Mouse (Mus musculus): ENCODE measurements around the gene Sh2d1b2.

The Sh2d1b2 gene

DNA sequence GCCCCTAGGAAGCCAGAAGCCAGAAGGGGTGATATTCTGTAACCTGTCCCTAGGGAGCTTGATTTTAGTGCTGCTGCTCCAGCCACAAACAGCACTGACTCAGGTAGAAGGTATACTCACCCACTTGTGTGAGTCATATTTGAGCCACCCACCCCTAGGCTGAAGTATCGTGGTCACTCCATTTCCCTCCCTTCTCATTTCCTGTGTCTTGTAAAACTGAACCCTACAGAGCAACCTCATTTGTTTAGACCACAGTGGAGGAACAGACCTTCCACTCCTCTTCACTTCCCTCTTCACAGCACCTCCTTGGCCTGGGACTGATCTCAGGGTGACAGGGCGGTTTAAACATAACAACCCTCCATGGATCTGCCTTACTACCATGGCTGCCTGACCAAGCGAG, 44.5 kb downstream of the Sh2d1b2 start, which contains the start of gene Sh2d1b1:
TSS of gene Sh2d1b1 (plus strand) at position 305 of the 400 bp plus-strand sequence.
- no peak for DNase-seq (ENCODE audit: low spot score in 2 of 2)

DNA sequence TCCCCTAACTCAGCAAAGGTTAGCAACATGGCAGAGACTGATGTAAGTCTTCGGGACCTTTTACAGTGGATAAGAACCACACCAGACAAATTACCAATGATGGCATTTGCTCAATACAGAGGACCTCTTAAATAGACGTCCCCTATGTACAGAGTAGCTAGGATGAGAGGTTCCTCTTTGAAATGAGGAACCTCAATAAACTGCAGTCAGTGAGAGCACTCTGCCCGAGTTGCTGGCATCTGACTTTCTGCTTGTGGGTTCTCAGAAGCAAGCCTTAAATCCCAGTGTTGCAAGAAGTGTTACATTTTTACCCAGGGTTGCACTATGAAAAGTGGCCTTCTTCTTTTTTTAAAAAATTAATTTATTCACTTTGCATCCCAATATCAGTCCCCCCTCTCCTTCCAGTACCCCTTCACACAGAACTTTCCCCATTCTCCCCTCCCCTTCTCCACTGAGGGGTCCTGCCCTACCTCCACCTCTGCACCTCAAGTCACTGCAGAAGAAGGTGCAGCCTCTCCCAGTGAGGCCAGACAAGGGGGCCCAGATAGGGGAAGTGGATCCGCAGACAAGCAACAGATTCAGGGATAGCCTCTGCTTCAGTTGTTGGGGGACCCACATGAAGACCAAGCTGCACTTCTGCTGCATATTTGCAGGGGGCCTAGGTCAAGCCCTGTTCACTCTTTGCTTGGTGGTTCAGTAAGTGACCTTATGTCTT, 50.0 kb downstream of the Sh2d1b2 start:
- DNase-seq (ENCODE audit: low spot score in 2 of 2): no peak

DNA sequence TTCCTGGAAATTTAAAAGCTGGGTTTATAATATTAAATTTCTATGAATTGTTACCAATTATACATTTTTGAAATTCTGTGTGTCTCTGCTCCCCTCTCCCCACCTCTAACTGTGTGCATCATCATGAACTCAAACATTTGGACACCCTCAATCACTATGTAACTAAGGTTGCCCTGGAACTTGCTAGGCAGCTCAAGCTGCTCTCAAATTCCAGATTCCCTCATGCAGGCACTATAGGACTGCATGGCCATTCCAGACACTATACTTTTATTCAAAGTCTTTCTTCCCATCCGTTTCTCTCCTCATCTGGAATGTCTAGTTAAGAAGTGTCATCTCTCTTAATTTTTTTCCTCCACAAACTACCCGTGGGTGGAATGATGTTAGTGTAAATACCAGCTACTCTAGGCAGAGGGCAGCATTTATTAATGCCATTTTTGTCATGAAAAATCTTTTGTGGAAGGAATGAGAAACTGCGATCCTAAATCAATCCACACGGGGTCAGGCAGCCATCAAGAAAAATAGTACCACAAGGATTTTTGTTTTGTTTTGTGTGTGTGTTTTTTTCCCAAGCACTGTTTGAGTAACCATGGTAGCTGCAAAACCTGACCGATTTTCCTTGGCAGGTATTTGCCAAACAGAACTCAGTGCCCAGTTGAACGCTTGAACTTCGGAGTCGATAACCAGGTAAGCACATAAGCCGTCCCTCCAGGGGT, 59.8 kb downstream of the Sh2d1b2 start:
- DNase-seq (ENCODE audit: low spot score in 2 of 2): no peak

DNA sequence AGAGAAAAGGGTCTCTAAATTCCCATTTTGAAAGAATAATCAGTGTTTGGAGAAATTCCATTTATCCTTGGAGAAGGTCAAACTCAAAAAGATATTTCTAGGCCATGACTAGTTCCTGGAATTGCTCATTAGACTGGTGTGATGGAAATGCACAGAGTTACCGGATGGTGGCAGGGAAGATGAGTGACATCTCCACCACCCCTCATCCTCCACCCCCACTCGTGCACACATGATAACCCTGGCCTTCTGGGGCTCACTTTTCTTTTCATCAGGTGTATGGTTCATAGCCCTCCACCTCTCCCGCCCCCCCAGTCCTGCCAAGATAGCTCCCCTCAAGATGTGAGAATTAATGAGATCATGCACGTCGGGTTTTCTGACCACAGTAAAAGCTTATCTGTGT, 60.7 kb downstream of the Sh2d1b2 start:
- DNase-seq (ENCODE audit: low spot score in 2 of 2): no peak

DNA sequence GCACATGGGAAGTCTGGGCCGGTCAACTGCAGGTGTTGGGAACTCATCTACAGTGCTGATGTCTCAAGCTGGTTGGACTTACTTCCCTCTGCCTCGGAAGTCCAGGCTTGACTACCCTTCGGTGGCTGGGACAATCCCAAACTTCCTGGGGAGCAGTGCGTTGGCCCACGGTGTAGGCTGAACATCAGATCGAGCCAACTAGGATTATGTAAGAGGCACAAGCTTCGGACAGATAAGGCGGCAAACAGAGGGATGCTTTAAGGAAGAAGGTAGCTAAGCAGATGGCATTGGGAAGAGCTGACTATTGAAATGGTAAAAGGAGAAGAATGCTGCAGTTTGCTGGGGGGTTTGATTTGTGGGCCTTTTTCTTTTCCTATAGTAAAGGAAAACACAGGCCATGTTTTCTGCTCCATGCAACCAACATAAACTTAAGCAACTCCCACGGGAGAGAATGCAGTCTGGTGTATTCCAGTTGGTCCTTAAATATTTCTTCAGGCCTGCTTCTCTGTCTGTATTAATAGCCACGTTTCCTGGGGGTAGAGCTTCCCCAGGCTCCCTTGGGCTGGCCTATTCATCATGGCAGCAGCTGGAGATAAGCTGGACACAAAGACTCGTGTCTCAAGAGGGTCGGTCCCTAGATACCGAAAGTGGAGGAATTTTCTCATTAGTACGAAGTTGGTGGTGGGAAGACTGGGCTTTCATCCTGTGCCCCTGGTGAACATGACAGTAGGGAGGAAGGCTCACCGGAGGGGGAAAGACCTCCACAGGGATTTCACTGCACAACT, 62.4 kb downstream of the Sh2d1b2 start:
- DNase-seq (ENCODE audit: low spot score in 2 of 2): no peak

DNA sequence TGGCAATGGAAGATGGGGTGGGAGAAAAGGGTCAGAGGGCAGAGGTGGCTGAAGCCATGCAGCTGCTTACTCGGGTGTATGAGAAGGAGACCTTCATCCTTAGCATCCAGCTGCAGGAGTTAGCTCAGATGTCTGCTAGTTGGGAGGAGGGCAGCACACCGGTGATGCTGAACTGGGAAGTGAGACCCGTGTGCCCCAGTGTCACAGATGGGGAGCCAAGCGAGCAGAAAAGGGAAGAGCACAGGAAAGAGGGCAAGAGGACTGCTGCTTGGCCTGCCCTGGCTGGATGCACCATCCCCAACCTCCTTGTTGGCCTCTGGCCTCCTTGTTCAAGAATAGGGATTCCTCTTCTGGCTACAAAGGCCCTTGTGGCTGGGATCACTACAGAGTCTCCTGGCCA, 66.9 kb downstream of the Sh2d1b2 start:
- no peak for DNase-seq (ENCODE audit: low spot score in 2 of 2)

DNA sequence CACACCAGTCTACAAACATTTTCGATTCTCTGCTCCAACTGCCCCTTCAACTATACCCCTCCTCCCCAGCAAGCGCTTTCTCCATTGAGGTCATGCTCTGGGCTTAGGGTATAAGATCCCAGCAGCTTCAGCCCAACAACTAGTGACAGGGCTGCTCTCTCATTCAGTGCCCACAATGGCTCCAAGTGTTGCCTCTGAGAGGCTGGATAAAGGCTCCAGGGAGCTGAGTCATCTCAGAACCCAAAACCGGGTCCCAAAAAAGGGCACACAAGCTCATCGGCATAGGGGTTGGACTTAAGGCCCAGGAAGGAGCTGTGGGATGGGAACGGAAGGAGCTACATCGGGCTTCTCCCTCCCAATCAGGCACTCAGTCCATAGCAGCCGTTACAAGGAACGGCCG, 69.1 kb downstream of the Sh2d1b2 start:
- no peak for DNase-seq (ENCODE audit: low spot score in 2 of 2)

DNA sequence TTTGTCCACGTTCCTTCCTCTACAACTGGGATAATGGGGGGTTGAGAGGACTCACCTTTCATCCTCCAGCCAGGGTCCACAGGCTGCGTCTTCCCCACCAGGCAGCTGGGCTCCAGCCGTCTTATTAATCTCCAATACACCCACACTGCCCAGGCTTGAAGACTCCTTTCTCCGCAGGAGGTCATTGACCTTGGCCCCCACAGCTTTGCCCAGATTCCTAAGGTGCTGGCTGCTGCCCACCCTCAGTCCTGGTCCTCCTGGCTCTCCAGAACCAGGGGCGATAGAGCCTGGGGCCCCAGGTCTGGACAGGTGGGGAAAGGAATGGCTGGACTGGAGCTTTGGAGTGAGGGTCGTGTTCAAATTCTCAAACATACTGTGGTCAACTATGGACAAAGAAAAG, 69.9 kb downstream of the Sh2d1b2 start:
- no peak for DNase-seq (ENCODE audit: low spot score in 2 of 2)

DNA sequence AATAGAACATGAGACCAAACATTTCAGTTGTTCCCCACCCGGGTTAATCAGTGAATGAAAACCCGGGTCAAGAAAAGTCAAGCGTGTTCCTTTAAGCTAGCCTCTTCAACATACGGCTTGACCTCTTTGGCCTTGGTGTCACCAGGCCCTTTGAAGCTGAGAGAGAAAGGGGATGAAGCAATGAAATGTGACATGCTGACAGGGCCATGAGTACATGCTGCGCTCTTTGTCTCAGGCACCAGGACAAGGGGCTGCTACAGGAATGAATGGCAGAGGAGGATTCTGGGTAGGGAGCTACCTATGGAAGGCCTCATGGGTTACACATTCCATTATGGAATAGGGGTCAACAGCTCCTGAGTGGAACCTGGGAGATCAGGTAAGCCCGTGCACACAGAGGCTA, 70.6 kb downstream of the Sh2d1b2 start:
- no peak for DNase-seq (ENCODE audit: low spot score in 2 of 2)
